Mouse (Mus musculus): ENCODE results near the gene Crhr1.
A peak's percentile ranks its signal among the peaks of the same experiment; 100 is the strongest.
"Not testable (repeated sequence)": the region's sequence is repeated elsewhere in the genome, so short reads cannot be mapped to it uniquely, and the experiment has no call there.

Crhr1 gene

DNA sequence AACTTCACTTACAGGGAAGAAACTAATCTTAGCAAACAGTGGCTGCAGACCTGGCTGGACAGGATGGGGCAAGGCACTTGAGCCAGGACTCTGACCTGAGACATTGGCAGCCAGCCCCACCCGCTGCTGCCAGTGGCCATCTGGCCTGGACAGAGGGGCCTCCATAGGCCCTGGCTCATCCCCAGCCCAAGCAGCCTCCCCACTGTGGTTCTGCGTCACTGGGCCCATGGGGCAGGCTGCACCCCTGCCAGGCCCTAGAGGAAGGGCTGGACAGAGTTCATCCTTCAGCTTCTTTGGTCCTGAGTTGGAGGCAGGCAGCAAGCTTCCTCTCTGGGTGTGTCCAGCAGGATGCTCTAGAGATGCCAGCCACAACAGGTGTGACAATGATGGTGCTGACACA, 57.4 kb downstream of the Crhr1 start:
- DNase-seq (ENCODE audit: inconsistent age in 2 of 2, low spot score in 1 of 2), result no peak

DNA sequence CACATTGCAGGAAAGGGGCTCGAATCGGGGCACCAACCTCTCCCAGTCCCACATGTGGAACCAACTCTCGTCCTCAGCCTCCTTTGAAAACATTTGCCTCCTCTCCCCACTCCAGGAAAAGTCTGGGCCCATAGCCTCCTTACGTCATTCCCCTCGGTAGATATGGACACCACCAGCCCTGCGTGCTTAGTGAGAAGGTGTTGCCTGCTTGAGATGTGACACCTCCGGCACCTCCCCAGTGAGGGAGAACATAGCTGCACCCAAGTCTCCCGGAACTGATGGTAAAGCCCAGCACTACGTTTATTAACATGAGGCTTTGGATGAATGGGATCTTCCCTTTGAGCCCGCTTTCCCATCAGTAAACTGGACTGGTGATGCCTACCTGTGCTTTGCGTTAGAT, 62.7 kb downstream of the Crhr1 start:
- DNase-seq (ENCODE audit: inconsistent age in 2 of 2, low spot score in 1 of 2), result no peak

DNA sequence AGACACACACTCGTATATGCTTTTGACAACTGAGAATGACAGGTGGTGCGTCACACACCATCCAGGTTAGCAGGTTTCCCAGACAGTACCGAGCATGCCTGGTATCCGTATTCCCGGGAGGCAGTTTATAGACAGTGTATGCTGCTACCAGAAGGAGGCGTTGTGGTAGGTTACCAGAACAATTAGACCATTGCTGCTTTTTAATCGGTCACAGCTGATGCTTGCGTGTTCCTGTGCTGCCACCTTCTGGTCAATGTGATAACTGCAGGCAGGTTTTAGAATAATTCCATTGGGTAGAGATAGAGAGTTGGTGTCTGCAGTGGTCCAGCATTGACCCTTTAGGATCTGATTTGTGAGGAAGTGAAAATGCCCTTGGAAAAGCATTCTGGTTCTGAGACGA, 63.1 kb downstream of the Crhr1 start:
- peak; percentile 66 to 95 for DNase-seq (ENCODE audit: inconsistent age in 2 of 2, low spot score in 1 of 2)

GRCm38 (mm10) chr11:104197861-104198260, 65.2 kb downstream of the Crhr1 start:
- peak; percentile 17 to 67 for DNase-seq (ENCODE audit: inconsistent age in 2 of 2, low spot score in 1 of 2)

DNA sequence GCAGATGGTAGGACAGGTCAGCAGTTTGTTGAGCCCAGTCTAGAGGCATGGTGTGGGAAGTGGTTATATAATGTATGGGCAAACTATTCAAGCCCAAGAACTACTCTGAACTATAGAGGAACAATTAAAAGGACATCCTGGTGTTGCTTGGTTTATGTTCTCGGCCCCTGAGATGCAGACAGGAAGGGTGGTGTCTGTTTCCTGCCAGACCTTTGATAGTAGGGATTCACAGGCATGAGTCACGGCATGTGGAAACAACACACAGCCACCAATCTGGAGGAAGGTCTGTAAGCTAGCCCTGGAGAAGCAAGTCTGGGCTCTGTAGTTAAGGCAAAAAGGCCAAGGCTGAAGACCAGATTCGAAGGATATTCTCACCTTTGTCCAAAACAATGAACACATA, 70.6 kb downstream of the Crhr1 start:
- DNase-seq (ENCODE audit: inconsistent age in 2 of 2, low spot score in 1 of 2), result no peak

- DNase-seq (ENCODE audit: inconsistent age in 2 of 2, low spot score in 1 of 2), result no peak
Measured at GRCm38 (mm10) chr11:104206573-104206972, 73.9 kb downstream of the Crhr1 start.

GRCm38 (mm10) chr11:104209041-104209440, 76.4 kb downstream of the Crhr1 start:
- DNase-seq (ENCODE audit: inconsistent age in 2 of 2, low spot score in 1 of 2), result no peak

- DNase-seq (ENCODE audit: inconsistent age in 2 of 2, low spot score in 1 of 2), result no peak
Measured at GRCm38 (mm10) chr11:104211251-104211650, 78.6 kb downstream of the Crhr1 start.

GRCm38 (mm10) chr11:104214128-104214527, 81.5 kb downstream of the Crhr1 start:
- DNase-seq (ENCODE audit: inconsistent age in 2 of 2, low spot score in 1 of 2), result not testable (repeated sequence)

DNA sequence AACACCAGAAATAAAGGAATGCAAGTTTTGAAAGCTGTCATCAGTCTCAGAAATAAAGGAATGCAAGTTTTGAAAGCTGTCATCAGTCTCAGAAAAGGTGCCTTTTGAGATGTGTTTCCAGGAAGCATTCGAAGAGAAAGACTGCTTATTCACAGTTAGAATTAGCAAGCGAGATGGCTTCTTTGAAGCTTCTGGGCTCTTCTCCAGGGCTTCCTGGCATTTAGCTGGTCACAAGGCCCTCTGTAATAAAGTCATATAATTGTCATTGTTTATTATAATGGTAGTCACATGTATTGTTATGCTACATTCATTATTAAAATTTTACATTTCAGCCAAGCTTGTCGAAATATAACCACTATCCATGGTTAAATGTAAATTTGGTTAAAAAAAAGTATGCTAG, 85.4 kb downstream of the Crhr1 start:
- DNase-seq (ENCODE audit: inconsistent age in 2 of 2, low spot score in 1 of 2), result no peak

DNA sequence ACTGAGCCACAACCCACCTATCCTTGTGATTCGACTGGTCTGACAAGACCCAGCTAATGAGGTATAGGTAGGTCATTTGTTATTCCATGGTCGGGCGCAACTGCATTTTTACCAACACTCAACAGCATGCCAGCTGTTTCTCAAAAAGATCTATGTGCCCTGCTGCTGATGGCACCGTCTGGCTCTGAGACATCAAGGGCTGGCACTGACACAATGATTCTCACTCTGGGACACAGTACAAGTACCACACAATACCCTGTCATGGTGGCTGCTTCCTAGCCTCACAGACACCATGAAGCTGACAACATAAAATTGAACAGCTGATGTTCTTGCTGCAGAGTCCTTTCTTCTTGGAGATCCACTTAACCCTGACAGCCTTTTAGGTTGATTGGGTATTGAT, 87.6 kb downstream of the Crhr1 start:
- DNase-seq (ENCODE audit: inconsistent age in 2 of 2, low spot score in 1 of 2), result no peak

GRCm38 (mm10) chr11:104221751-104222150, 89.1 kb downstream of the Crhr1 start:
- DNase-seq (ENCODE audit: inconsistent age in 2 of 2, low spot score in 1 of 2), result no peak

DNA sequence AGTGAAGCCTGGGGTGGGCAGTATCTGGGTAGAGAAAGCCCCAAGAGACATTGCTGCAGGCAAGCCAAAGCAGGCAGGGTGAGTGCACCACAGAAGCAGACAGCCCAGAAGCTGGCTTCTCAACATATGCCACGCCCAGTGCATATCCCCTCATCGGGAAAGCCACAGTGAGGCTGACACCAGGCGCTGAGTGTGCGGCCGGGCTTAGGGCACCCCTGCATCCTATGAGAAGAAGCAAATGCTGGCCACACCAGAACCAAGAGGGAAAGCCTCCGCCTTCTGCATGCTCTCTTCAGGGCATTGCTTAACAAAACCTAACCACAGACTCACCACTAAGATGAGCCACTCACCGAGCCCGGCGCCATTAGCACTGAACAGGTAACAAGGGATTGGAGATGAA, 90.6 kb downstream of the Crhr1 start:
- no peak for DNase-seq (ENCODE audit: inconsistent age in 2 of 2, low spot score in 1 of 2)
